ENCODE assay signal across 8 mouse cellular contexts in the genomic region with DNA sequence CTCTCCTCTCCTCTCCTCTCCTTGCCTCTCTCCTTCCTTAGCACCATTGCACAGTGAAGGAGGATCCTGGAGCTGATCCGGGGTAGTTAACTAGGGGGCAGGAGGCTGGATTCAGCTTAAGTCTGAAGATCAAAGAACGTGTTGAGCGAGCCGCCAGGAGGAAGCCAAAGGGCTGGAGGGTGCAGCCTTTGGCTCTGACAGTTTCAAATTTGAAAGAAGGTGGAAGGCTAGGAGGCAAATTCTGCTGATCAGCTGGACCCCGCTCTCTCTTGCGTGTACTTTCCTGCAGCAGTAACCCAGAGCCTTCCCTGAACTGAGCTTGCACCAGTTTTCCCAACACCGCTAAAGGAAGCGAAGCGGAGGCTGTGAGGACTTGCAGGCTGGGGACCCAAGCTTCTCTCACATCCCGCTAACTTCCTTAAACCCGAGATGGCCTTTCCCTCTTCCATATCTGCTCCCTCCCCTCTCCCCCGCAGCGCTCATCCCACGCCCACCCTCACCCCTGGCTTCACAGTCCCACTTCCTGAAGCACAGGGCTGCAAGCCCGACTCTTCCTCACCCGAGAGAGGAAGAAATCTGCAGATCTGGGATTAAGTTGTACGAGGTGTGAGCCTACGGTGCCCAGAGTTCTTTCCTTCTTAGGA. TPM values are rescaled to one million over a fixed set of nuclear protein-coding genes. Genes with fewer than 3 reads are reported as not detected.
DNase-seq lines count a peak whose midpoint lies in the region; ATAC-seq and TF ChIP-seq lines count a peak whose summit lies in the region.

No protein-coding gene starts in this region.

- H3K36me3 ChIP-seq in forebrain, embryonic 12.5 days (replicated peaks), result no peaks in the 10 kb centered on the region
- H3K36me3 ChIP-seq in forebrain, embryonic 14.5 days (ENCODE audit: control insufficient read depth, insufficient read depth, low read length), result no peaks in the 10 kb centered on the region
- H3K36me3 ChIP-seq in ES-E14 (ENCODE audit: control insufficient read depth, insufficient read depth, low read length, poor library complexity, severe bottlenecking), result no peaks in the 10 kb centered on the region
- no peaks in the 10 kb centered on the region for H3K36me3 ChIP-seq in heart, embryonic 15.5 days
- H3K36me3 ChIP-seq in lung, embryonic 16.5 days (ENCODE audit: control insufficient read depth, insufficient read depth, low read length), result no peaks in the 10 kb centered on the region

- 0% methylated on average over 18 of the region's 18 CpGs for WGBS in forebrain, embryonic 12.5 days
- WGBS in forebrain, embryonic 14.5 days, result under 1% methylated on average over 18 of the region's 18 CpGs
- 1% methylated on average over 18 of the region's 18 CpGs for WGBS in heart, embryonic 15.5 days
- WGBS in lung, embryonic 16.5 days, result 3% methylated on average over 18 of the region's 18 CpGs

- no peak overlapping the region for H3K9ac ChIP-seq in forebrain, embryonic 12.5 days
- H3K9ac ChIP-seq in forebrain, embryonic 14.5 days (ENCODE audit: low read length), result no peak overlapping the region
- no peak overlapping the region for H3K9ac ChIP-seq in ES-E14 (ENCODE audit: insufficient read depth, low read depth, low read length, poor library complexity, severe bottlenecking)
- H3K9ac ChIP-seq in heart, embryonic 15.5 days, result no peak overlapping the region
- H3K9ac ChIP-seq in lung, embryonic 16.5 days (ENCODE audit: low read length), result peak overlapping the region; percentile 52

- in situ Hi-C loops in ES-E14 (cut with MboI; ENCODE audit: low sequenced_read_pairs in 2 of 2, unreplicated experiment in 2 of 2), result loop anchor here in 1 of 2 experiments (25.0 kb wide), 1 partner anchor 549 kb away; the partner anchor contains the start of gene Eya4

- peaks cover 6% of the 10 kb centered on the region; the same call in 1 of the 2 replicates for H3K4me1 ChIP-seq in forebrain, embryonic 12.5 days
- H3K4me1 ChIP-seq in forebrain, embryonic 14.5 days (ENCODE audit: control insufficient read depth, insufficient read depth, low read length), result no peaks in the 10 kb centered on the region
- H3K4me1 ChIP-seq in ES-E14 (ENCODE audit: control insufficient read depth in 2 of 2, insufficient read depth in 2 of 2, low read length in 2 of 2, poor library complexity in 1 of 2), result no peaks in the 10 kb centered on the region
- H3K4me1 ChIP-seq in heart, embryonic 15.5 days (replicated peaks), result peaks cover 15% of the 10 kb centered on the region; the same call in 1 of the 2 replicates
- peaks cover 9% of the 10 kb centered on the region; the same call in 1 of the 2 replicates for H3K4me1 ChIP-seq in lung, embryonic 16.5 days (replicated peaks; ENCODE audit: control insufficient read depth, insufficient read depth, low read length)

- ATAC-seq in forebrain, embryonic 12.5 days (ENCODE audit: low FRiP score), result no peak
- no peak; the same call in 1 of the 2 replicates for ATAC-seq in forebrain, embryonic 14.5 days
- no peak for ATAC-seq in heart, embryonic 15.5 days (replicated peaks; ENCODE audit: insufficient number of reproducible peaks, insufficient read depth, low FRiP score, low read depth)
- ATAC-seq in lung, embryonic 16.5 days (ENCODE audit: low read depth), result peak; percentile 56

- no peak overlapping the region for H3K27ac ChIP-seq in forebrain, embryonic 12.5 days
- H3K27ac ChIP-seq in forebrain, embryonic 14.5 days (ENCODE audit: low read depth, low read length), result no peak overlapping the region
- no peak overlapping the region for H3K27ac ChIP-seq in ES-E14 (ENCODE audit: insufficient read depth, low read depth, low read length, poor library complexity, severe bottlenecking)
- no peak overlapping the region for H3K27ac ChIP-seq in heart, embryonic 15.5 days
- peak overlapping the region; percentile 60 for H3K27ac ChIP-seq in lung, embryonic 16.5 days (ENCODE audit: low read length)

- H3K4me2 ChIP-seq in forebrain, embryonic 12.5 days, result peak overlapping the region; percentile 25; the same call in 1 of the 2 replicates
- H3K4me2 ChIP-seq in forebrain, embryonic 14.5 days (ENCODE audit: low read length), result no peak overlapping the region
- peak overlapping the region; percentile 56 for H3K4me2 ChIP-seq in heart, embryonic 15.5 days
- H3K4me2 ChIP-seq in lung, embryonic 16.5 days (ENCODE audit: low read depth, low read length), result peak overlapping the region; percentile 55

- peaks cover 84% of the 10 kb centered on the region for H3K27me3 ChIP-seq in forebrain, embryonic 12.5 days
- H3K27me3 ChIP-seq in forebrain, embryonic 14.5 days (replicated peaks; ENCODE audit: control insufficient read depth, insufficient read depth, low read length), result peaks cover 66% of the 10 kb centered on the region
- H3K27me3 ChIP-seq in heart, embryonic 15.5 days, result peaks cover 61% of the 10 kb centered on the region
- H3K27me3 ChIP-seq in lung, embryonic 16.5 days (ENCODE audit: control insufficient read depth, insufficient read depth, low read depth, low read length), result peaks cover 19% of the 10 kb centered on the region

- H3K4me3 ChIP-seq in forebrain, embryonic 12.5 days (replicated peaks), result 0 out of 2 replicates have a peak overlapping the region, but pooled peaks have one; percentile 5
- no peak overlapping the region for H3K4me3 ChIP-seq in forebrain, embryonic 14.5 days (ENCODE audit: low read depth, low read length)
- peak overlapping the region; percentile 7 to 47; a peak in 3 of 4 replicates for H3K4me3 ChIP-seq in ES-E14 (ENCODE audit: insufficient read depth in 1 of 2, low read depth in 1 of 2, low read length in 2 of 2, poor library complexity in 1 of 2, severe bottlenecking in 1 of 2)
- H3K4me3 ChIP-seq in heart, embryonic 15.5 days, result peak overlapping the region; percentile 37
- peak overlapping the region; percentile 35 for H3K4me3 ChIP-seq in lung, embryonic 16.5 days (ENCODE audit: low read length)

- H3K9me3 ChIP-seq in forebrain, embryonic 12.5 days, result no peaks in the 10 kb centered on the region
- H3K9me3 ChIP-seq in forebrain, embryonic 14.5 days (replicated peaks; ENCODE audit: control insufficient read depth, low read length), result no peaks in the 10 kb centered on the region
- H3K9me3 ChIP-seq in ES-E14 (ENCODE audit: control insufficient read depth, insufficient read depth, low read depth, low read length), result no peaks in the 10 kb centered on the region
- H3K9me3 ChIP-seq in heart, embryonic 15.5 days (replicated peaks), result no peaks in the 10 kb centered on the region
- H3K9me3 ChIP-seq in lung, embryonic 16.5 days (ENCODE audit: control insufficient read depth, low read length), result no peaks in the 10 kb centered on the region

- DNase-seq in forebrain, embryonic 14.5 days (ENCODE audit: low spot score), result no peak
- no peak for DNase-seq in ES-E14 (ENCODE audit: low read depth, low spot score)
- no peak for DNase-seq in adrenal gland, adult 2 months
- DNase-seq in adrenal gland, adult (ENCODE audit: inconsistent age in 2 of 2, low spot score in 1 of 2), result no peak
- DNase-seq in right cerebral cortex, adult 18-20 months, result no peak

TF ChIP-seq in ES-E14, 5 proteins besides CTCF, POLR2A, EP300 and RAD21:
- TF ChIP-seq ZNF384 (IDR thresholded peaks at IDR 0.05; ENCODE audit: low read depth, low read length), result no peak
- TF ChIP-seq ZC3H11A (IDR thresholded peaks at IDR 0.05; ENCODE audit: borderline replicate concordance, low read depth, low read length), result no peak
- TF ChIP-seq CHD2 (IDR thresholded peaks at IDR 0.05; ENCODE audit: low read depth, low read length), result no peak
- TF ChIP-seq MAFK (IDR thresholded peaks at IDR 0.05; ENCODE audit: insufficient read depth, low read depth, low read length), result no peak
- TF ChIP-seq HCFC1 (IDR thresholded peaks at IDR 0.05; ENCODE audit: borderline replicate concordance, insufficient read depth, low read length), result no peak

RNA-seq across cellular contexts. Expression of gene Tcf21, which starts 6.5 kb away (rescaled TPM):
- not detected in 2 replicates for polyA plus RNA-seq in forebrain, embryonic 12.5 days (2016; fragmentation: Nextera tagmentation; extraction: Ambion mirVana)
- 0.32 and 0.57 TPM in 2 replicates for polyA plus RNA-seq in forebrain, embryonic 14.5 days (2014; fragmentation: Nextera tagmentation; extraction: Ambion mirVana)
- total RNA-seq in ES-E14 (2012; rRNA removed), result not detected in 2 replicates
- 57.9 and 59.4 TPM in 2 replicates for polyA plus RNA-seq in heart, embryonic 15.5 days (2015; fragmentation: Nextera tagmentation; extraction: Ambion mirVana)
- polyA plus RNA-seq in lung, embryonic 16.5 days (2015; fragmentation: Nextera tagmentation; extraction: Ambion mirVana), result 383 and 396 TPM in 2 replicates
- total RNA-seq in adrenal gland, adult 2 months (2021), result 10 to 100 TPM; 10.4 to 19.2 TPM
- 18.0 and 18.3 TPM in 2 replicates for polyA plus RNA-seq in adrenal gland, adult 2 months (2012; rRNA removed)

Comparison
In these comparisons a context has a peak if more than half of its experiments do, and no peak if none do; other contexts are left out.
1. RNA of gene Tcf21, which starts 6.5 kb away (polyA plus RNA-seq): 383 to 396 TPM in lung, embryonic 16.5 days, 57.9 to 59.4 TPM in heart, embryonic 15.5 days and 18.0 to 18.3 TPM in adrenal gland, adult 2 months; 0.32 to 0.57 TPM in forebrain, embryonic 14.5 days and not detected in forebrain, embryonic 12.5 days; every median in the first group is over 10 times any median in the second.